Mouse (Mus musculus): ENCODE measurements around the gene Nbea.

Gene Nbea

DNA sequence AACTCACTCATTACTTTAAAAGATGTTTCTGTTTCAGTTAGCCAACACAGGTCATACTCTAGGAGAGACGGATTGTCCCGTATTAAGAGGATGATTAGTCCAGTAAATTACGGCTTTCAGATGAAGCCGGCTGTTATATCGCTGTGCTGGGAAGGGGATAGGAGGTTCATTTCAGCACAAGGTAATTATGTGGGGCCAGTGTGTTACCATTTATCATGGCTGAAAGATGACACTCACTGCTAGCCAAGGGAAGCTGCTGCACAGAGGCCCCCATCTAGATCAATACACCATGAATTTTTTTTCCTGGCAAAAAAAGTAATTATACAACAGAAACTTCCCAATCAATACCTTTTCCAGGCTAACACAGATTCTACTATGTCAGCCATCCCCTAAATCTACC lies 353.3 kb downstream of the Nbea start:
- no peak for DNase-seq (ENCODE audit: low read depth, low spot score)

DNA sequence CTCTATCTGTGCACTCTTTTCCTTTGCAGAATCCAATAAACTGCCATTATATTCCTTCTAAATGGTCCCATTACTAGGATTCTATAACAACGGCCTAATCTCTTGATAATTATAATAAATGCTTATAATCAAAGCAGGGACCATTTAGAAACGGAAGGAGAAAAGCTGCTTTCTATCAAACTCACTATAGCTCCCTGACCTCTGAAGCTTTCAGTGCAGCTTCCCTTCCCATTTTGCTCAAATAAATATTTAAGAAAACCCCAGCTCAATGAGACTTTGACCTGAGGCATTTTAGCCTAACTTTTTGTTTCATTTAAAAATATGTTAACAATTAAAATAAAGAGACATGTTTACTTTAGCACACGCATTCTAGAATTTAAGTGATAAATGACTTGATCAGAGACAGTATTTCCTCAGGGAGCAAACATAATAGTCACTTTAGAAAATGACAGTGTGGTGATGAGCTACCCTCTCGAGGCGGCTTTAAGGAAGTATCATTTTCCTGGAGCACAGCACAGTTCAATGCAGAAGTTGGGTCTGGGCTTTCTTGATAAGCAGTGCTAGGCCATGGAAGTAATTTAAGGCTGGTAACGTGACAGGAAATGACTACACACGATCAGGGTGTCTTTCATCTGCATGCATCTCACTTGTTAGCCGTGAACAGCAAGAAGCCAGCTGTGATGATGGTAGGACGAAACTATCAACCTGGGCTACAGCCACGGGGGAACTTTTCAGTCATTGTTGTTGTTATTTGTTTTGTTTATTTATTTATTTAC lies 354.8 kb downstream of the Nbea start:
- DNase-seq (ENCODE audit: low read depth, low spot score) = no peak

- DNase-seq (ENCODE audit: low read depth, low spot score) = no peak
Observed at GRCm38 (mm10) chr3:55824864-55825263, 358.6 kb downstream of the Nbea start.

GRCm38 (mm10) chr3:55819598-55819997 lies 363.9 kb downstream of the Nbea start:
- DNase-seq (ENCODE audit: low read depth, low spot score) = no peak

DNA sequence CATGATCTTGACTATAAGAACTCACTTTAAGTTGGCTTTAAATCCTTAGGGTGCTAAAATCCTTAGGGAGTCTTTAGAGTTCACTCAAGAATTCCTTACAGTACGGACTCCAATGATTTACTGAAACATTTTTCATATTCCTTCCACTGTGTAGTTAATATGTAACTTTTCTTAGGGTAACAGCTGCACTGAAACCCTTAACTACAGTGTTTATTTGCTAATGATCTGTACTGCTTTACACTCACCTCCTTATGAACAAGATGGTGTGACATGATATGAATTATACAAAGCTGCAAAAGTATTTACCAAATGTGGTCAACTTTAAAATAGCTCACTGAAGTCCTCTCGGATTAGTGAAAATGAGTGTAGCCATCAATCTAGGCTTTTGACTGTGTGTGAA lies 365.4 kb downstream of the Nbea start:
- DNase-seq (ENCODE audit: low read depth, low spot score) = no peak

DNA sequence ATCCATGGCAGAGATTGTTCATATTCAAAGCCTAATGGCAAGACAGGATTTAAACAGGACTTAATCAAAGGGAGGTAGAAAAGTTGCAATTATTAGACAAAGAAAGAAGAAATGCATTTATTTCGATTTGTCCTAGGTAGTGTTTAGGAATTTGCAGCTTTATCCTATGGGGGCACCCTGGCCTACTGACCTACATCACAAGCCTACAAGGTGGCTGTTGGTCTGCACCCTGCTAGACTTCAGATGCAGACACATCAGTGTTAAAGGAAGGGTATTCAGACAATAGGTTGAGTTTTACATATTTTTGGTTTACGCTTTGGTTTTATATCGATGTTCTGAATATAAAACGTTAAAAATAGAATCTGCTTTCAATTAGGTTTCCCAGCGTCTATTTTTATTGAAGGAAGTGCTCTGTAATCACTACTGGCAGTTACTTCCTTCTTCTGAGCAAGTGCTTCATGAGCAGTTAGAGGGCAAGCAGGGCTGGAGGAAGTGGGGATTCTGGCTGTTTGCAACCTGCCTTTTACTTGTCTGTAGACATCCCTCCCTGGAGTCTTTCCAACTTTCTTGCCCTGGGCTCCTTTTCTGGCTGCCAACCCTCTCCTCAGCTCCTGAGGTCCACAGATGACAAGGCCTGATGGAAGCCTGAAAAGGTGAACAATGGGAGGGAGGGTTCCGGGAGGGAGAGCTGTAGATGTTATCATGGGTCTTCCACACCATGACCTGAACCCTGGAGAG lies 366.7 kb downstream of the Nbea start:
- no peak for DNase-seq (ENCODE audit: low read depth, low spot score)

GRCm38 (mm10) chr3:55816096-55816495 lies 367.4 kb downstream of the Nbea start:
- no peak for DNase-seq (ENCODE audit: low read depth, low spot score)

DNA sequence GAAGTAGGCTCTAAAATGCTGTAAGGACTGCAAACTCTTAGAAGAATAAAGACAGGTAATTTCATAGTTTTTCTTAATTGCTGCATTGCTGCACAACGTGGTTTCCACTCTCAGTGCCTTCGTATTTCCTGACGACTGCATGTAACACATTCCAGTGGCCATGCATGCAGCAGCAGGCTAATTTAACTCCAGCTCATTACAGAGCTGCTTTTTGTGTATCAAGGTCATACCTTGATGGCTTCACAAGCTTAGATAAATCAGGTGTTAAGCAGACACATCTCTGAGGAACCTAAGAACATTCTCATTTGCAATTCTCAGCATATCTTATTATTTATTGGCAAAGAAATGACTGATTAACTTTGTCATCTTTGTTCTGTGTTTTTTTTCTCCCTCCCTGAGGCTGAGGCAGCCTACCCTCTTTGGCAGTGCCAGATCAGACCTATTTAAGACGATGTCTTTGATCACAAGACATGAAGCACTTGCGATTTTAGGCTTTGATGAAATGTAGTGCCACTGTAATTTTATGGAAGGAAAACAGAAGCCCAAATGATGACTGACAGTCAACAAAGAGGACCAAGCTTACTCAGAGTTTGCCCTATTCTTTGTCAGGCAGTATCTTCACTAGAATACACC lies 368.4 kb downstream of the Nbea start:
- DNase-seq (ENCODE audit: low read depth, low spot score) = no peak

- DNase-seq (ENCODE audit: low read depth, low spot score) = no peak
Observed at GRCm38 (mm10) chr3:55794768-55795167, 388.7 kb downstream of the Nbea start.

GRCm38 (mm10) chr3:55793842-55794575 lies 389.5 kb downstream of the Nbea start:
- DNase-seq (ENCODE audit: low read depth, low spot score) = no peak

DNA sequence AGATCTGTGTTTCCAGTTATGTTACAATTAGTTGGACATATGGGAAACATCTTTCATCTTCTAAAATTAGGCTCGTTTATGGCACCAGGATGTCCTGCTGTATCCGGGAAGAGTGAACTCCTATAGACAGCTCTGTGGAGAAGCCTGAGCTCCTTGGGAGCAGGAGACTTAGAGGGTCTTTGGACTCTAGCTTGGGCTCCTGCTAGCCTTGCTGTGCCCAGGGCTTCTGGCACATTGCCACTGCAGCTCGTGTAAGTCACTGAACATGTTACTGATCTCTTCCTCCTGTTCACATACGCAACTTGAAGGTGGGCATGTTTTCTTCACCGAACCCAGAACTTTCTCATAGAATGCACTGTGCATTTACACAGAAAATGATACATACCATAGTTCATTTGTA lies 391.2 kb downstream of the Nbea start:
- DNase-seq (ENCODE audit: low read depth, low spot score) = no peak

DNA sequence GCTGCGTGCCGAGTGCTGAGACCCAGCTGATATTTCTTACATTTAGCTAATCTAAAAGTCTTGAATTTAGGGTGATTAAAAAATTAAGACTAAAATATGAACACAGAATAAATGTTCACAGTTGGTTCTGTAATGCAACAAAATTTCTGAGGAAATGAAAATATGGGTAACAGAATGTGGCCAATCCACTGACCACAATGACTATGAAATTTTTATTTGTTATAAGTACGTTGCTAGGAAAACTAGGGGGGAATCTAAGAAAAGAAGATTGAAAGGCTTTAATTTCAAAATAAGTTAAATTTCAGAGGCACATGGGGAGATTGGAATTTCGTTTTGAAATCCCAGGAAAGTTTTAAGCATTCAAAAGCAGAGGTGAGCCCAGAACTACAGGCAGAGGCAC lies 392.9 kb downstream of the Nbea start:
- no peak for DNase-seq (ENCODE audit: low read depth, low spot score)

DNA sequence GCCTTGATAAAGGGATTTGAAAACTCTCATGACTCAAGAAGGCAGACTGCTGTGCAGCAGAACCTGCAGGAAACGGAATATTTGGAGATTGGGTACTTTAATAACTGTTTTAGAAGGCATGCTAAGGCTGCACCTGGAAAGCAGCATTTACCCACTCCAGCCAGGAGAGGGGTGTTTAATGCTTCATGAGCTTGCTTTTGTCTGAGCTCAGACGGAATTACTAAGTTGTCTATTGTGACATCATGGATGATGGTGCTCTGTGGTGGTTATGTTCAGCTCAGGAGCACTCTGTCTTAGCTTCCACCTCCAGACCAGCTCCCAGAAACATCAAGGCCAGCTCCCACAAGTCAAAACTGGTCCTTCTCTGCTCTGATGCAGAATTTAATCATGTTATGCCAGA lies 393.6 kb downstream of the Nbea start:
- DNase-seq (ENCODE audit: low read depth, low spot score) = no peak

- DNase-seq (ENCODE audit: low read depth, low spot score) = no peak
Observed at GRCm38 (mm10) chr3:55788621-55789201, 394.8 kb downstream of the Nbea start.

DNA sequence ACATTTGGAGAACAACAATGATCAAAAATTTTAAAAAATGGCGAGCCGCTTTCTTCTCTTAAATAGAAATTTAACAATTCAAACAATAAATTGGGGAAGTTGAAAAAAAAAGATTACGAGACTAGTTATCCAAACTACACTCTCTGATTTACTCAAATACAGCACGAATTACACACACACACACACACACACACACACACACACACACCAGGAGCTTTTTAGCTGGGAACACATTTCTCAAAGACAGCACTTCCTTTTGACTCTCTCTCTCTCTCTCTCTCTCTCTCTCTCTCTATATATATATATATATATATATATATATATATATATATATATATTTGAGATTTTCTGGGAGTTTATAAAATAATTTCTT lies 395.3 kb downstream of the Nbea start:
- DNase-seq (ENCODE audit: low read depth, low spot score) = no peak

DNA sequence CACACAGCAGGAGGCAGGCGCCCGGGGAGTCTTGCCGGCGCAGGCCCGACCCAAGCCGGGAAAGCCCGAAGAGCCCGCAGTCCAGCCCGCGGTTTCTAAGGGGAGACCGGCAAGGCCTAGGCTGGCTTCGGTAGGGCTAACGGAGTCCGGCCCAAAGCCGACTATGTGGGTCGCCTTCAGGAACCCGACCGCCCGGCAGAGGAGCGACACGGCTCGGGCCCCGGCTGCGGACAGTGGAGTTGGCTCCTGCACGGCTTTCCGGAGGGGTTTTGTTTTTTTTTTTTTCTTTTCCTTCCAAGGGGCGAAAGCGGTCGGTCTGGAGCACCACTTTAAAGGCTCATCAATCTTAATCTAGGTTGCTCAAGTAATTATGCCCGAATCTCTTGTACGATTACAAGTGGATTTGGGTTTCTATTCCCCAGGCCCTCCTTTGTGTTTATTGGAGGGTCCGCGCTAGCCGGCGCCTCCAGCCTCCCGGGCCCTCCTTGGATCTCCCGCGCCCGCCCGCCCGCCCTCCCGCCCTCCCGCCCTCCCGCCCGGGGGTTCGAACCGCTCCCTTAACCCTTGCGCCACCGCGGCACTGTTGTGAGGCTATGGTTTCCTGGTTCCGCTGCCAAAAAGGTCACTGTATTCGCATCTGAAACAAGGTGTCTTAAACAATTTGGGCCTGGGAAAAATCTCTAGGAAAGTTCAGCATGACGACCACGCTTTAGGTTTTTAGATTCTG lies 395.9 kb downstream of the Nbea start:
- peak; percentile 38 for DNase-seq (ENCODE audit: low read depth, low spot score)

DNA sequence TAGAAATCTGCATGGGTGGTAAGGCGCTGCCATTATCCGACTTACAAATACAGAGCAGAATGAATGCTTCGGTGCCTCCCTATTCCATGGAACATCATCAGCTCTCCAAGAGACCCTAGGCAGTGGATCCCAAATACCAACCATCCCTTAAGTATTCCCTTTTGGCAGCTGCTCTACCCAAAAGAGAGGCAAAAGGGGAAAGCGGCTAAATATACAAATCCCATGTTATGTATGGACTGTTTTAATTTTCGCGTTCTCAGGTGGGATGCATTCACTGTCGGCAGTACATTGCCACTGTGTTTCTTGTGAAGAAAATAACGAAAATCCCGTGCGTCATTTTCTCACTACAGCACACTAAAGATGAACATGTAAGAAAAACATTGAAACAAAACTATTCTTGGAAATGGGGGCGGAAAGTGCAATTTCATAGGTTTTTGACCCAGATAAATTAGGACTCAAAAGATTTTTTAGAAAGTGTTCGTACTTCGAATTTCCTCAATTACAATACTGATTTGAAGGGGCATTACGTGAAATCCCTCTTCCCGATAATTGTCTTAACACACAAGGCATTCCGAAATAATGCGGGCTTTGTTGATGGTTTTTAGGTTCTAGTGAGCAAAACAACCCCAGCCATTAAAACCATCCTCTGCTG lies 396.5 kb downstream of the Nbea start:
- no peak for DNase-seq (ENCODE audit: low read depth, low spot score)

GRCm38 (mm10) chr3:55785981-55786725 lies 397.3 kb downstream of the Nbea start:
- no peak for DNase-seq (ENCODE audit: low read depth, low spot score)

DNA sequence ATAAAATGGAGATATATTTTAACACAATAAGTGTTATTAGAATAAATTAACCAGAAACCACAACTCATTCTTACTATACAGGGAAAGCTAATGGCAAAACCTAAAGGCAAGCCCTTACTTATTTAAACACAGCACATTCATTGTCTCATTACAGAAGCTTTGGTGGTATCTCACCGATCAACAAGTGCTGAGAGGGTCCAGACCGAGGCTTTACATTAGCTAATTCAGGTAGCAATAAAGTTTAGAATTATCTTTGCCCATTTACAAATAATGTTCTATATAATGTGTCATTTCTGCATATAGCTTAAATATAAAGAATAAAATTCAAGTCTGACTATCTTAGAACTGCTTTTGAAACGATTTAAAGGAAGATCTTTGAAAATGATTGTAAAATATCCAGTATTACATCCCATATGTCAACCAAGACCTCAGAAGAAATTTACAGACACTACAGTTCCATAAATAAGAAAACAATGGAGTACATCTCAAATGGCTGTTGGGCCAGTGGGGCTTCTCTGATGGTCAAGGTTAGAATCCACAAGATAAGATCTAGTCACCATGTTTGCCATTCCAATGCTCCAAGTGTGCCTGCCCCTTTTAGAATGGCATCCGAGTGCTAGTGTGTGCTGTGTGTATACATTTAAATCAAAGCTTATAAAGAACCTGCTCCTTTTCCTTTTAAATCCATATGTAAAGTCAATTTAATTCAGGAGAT lies 398.1 kb downstream of the Nbea start:
- no peak for DNase-seq (ENCODE audit: low read depth, low spot score)
